Mouse (Mus musculus): ENCODE results near the gene Sult1b1.

DNA sequence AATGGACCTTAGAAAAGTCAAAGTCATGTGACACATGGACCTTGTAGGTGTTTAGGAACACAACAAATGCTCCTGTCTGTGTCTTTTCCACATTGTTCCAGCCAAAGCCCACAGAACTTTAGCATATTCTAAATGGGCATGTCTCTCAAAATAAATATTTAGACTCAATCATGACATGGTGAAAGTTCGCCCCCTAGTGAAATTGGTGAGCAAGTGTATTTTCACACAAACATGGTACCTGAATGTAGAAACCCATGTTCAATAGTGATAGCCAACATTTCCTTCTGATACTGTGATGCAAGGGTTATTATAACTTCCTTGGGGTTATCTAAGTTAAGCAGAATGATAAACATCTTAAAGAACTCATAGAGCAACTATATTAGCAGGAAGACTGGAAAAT is 12.9 kb upstream of the Sult1b1 start:
- TF ChIP-seq POLR2A (IDR thresholded peaks at IDR 0.05; ENCODE audit: borderline replicate concordance, insufficient read depth, low read length): no peak
- no peak for TF ChIP-seq CTCF (IDR thresholded peaks at IDR 0.05; ENCODE audit: borderline replicate concordance, insufficient read depth, low read depth, low read length)
